Mouse (Mus musculus): ENCODE measurements around the gene Hsfy2.

DNA sequence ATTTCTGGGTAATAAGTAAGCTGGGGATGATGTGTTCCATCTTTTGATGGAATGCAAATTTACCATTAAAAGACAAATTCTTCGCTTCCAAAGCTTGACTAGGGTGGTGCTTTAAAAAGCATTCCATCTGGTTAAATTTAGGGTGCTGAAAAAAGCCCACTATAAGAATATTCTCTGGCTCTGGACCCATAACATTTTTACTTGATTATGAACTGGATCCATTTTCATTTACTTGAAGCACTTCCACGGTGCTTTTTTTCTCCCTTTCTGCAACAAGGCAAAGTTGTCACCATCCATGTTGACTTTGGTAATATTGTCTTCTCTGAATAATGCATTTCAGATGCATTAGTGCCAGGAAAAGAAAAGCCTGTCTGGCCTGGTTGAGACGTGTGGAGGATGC is 27.4 kb upstream of the Hsfy2 start:
- TF ChIP-seq CTCF (IDR thresholded peaks at IDR 0.05; ENCODE audit: borderline replicate concordance, insufficient read depth, low read length) (no peak), POLR2A (IDR thresholded peaks at IDR 0.05; ENCODE audit: low read depth, low read length) (no peak)

Data from embryonic fibroblast, embryonic 13.5 days (primary cell).